ENCODE assay signal across 19 mouse cellular contexts in the genomic region with DNA sequence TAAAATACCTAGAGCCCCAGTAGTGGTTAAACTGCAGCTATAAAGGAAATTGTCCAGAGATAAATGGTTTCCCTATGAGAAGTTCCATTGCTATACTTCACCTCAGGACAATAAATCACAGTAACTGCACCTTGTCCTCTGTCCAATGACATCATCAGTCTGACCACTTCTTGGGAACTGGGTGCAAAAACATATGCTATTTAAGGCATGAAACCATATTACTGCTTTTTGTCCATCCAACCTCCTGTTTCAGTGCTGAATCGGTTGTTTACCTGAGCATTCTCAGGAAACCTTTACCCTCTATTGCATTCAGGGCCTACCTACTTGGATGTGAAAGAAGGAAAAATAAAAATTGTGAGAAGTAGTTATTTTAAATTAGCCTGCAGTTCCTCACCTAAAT. TPM values are rescaled to one million over a fixed set of nuclear protein-coding genes. Genes with fewer than 3 reads are reported as not detected.
DNase-seq lines count a peak whose midpoint lies in the region; ATAC-seq and TF ChIP-seq lines count a peak whose summit lies in the region.
"Had no signal": no experiment of that assay in that cellular context is flagged by ENCODE, and none has a peak within 500 bp of the region (broad histone marks: within the 10 kb centered on the region; RNA-seq: fewer than 3 reads in every experiment).

No protein-coding gene starts in this region.

- no peak for DNase-seq in heart, adult 2 months
- no peak for DNase-seq in heart, adult 18-20 months
- no peak for DNase-seq in limb, embryonic 10.5 days (ENCODE audit: low spot score)
- no peak for DNase-seq in neural tube, embryonic 10.5 days (ENCODE audit: extremely low spot score, low spot score)
- DNase-seq in right cerebral cortex, adult 2 months (ENCODE audit: low spot score in 2 of 2): no peak
- DNase-seq: adrenal gland, adult 8-10 months; cerebellum, adult 9-10 months; gastrocnemius, postnatal 14 days; liver; lung, adult 18-20 months; lung, postnatal 14 days; right cerebral cortex, adult 18-20 months; thymus, postnatal 14 days had no signal

- TF ChIP-seq EP300 in heart, adult 2 months (IDR thresholded peaks at IDR 0.05; ENCODE audit: insufficient read depth, low read depth, low read length): no peak

- ATAC-seq in limb, embryonic 12.5 days (ENCODE audit: insufficient number of reproducible peaks, insufficient read depth, low FRiP score, low TSS enrichment, low read depth): no peak
- ATAC-seq in neural tube, embryonic 13.5 days (ENCODE audit: low read depth): no peak
- ATAC-seq in heart, embryonic 11.5 days (replicated peaks; ENCODE audit: insufficient number of reproducible peaks, low FRiP score, low TSS enrichment): no peak
- ATAC-seq: intestine, embryonic 15.5 days; Patski had no signal

- peaks cover 14% of the 10 kb centered on the region for H3K36me3 ChIP-seq in heart, adult 2 months (ENCODE audit: control insufficient read depth, insufficient read depth, low read length)
- H3K36me3 ChIP-seq in limb, embryonic 12.5 days: no peaks in the 10 kb centered on the region
- no peaks in the 10 kb centered on the region for H3K36me3 ChIP-seq in limb, embryonic 10.5 days
- no peaks in the 10 kb centered on the region for H3K36me3 ChIP-seq in neural tube, embryonic 13.5 days
- no peaks in the 10 kb centered on the region for H3K36me3 ChIP-seq in heart, embryonic 11.5 days (ENCODE audit: control insufficient read depth, insufficient read depth, low read length)
- H3K36me3 ChIP-seq: hindbrain, embryonic 12.5 days; intestine, embryonic 15.5 days had no signal

- TF ChIP-seq CTCF in heart, adult 2 months (IDR thresholded peaks at IDR 0.05): no peak

- TF ChIP-seq POLR2A in heart, adult 2 months (IDR thresholded peaks at IDR 0.05; ENCODE audit: insufficient read depth, low read depth, low read length): no peak

- peak overlapping the region; percentile 91; the same call in 1 of the 2 replicates for H3K27ac ChIP-seq in heart, adult 2 months
- H3K27ac ChIP-seq in limb, embryonic 12.5 days: no peak overlapping the region
- no peak overlapping the region for H3K27ac ChIP-seq in limb, embryonic 10.5 days
- H3K27ac ChIP-seq in neural tube, embryonic 13.5 days (replicated peaks): no peak overlapping the region
- no peak overlapping the region for H3K27ac ChIP-seq in heart, embryonic 11.5 days (ENCODE audit: low read depth, low read length)

- 0 out of 2 replicates have a peak overlapping the region, but pooled peaks have one; percentile 37 for H3K9ac ChIP-seq in heart, adult 2 months (ENCODE audit: low read depth, low read length)
- H3K9ac ChIP-seq in limb, embryonic 12.5 days (replicated peaks): no peak overlapping the region
- H3K9ac ChIP-seq in neural tube, embryonic 13.5 days: 0 out of 2 replicates have a peak overlapping the region, but pooled peaks have one; percentile 9
- H3K9ac ChIP-seq in heart, embryonic 11.5 days (ENCODE audit: low read depth, low read length): no peak overlapping the region
- H3K9ac ChIP-seq: intestine, embryonic 15.5 days had no signal

- 0 out of 2 replicates have a peak, but pooled peaks cover 1% of the 10 kb centered on the region for H3K79me2 ChIP-seq in heart, adult 2 months (replicated peaks; ENCODE audit: control insufficient read depth, insufficient read depth, low read length)

- 0 out of 2 replicates have a peak overlapping the region, but pooled peaks have one; percentile 4 for H3K4me2 ChIP-seq in limb, embryonic 12.5 days
- H3K4me2 ChIP-seq in neural tube, embryonic 13.5 days: no peak overlapping the region
- H3K4me2 ChIP-seq in heart, embryonic 11.5 days: no peak overlapping the region

- H3K9me3 ChIP-seq in limb, embryonic 12.5 days: no peaks in the 10 kb centered on the region
- no peaks in the 10 kb centered on the region for H3K9me3 ChIP-seq in limb, embryonic 10.5 days (replicated peaks)
- no peaks in the 10 kb centered on the region for H3K9me3 ChIP-seq in neural tube, embryonic 13.5 days
- no peaks in the 10 kb centered on the region for H3K9me3 ChIP-seq in heart, embryonic 11.5 days (replicated peaks; ENCODE audit: control insufficient read depth, low read length)
- H3K9me3 ChIP-seq: hindbrain, embryonic 12.5 days; intestine, embryonic 15.5 days had no signal

- 75% methylated on average over 1 of the region's 1 CpGs for whole genome bisulfite sequencing in heart, adult 2 months
- 62% methylated on average over 1 of the region's 1 CpGs for WGBS in limb, embryonic 12.5 days
- 74% methylated on average over 1 of the region's 1 CpGs for WGBS in limb, embryonic 10.5 days
- WGBS in neural tube, embryonic 13.5 days: 76% methylated on average over 1 of the region's 1 CpGs
- 83% methylated on average over 1 of the region's 1 CpGs for WGBS in heart, embryonic 11.5 days (ENCODE audit: insufficient replicate concordance)

- H3K4me3 ChIP-seq in heart, adult 2 months: no peak overlapping the region
- H3K4me3 ChIP-seq in limb, embryonic 12.5 days (replicated peaks): no peak overlapping the region
- H3K4me3 ChIP-seq in limb, embryonic 10.5 days: no peak overlapping the region
- H3K4me3 ChIP-seq in neural tube, embryonic 13.5 days: no peak overlapping the region
- H3K4me3 ChIP-seq in heart, embryonic 11.5 days (ENCODE audit: low read depth, low read length): no peak overlapping the region
- H3K4me3 ChIP-seq: intestine, embryonic 15.5 days had no signal

- peaks cover 5% of the 10 kb centered on the region for H3K4me1 ChIP-seq in heart, adult 2 months (ENCODE audit: control insufficient read depth, insufficient read depth, low read length)
- peaks cover 26% of the 10 kb centered on the region for H3K4me1 ChIP-seq in limb, embryonic 12.5 days (replicated peaks)
- peaks cover 38% of the 10 kb centered on the region for H3K4me1 ChIP-seq in limb, embryonic 10.5 days
- H3K4me1 ChIP-seq in neural tube, embryonic 13.5 days (replicated peaks): peaks cover 41% of the 10 kb centered on the region
- H3K4me1 ChIP-seq in heart, embryonic 11.5 days (ENCODE audit: control insufficient read depth, insufficient read depth, low read length): peaks cover 27% of the 10 kb centered on the region
- H3K4me1 ChIP-seq: intestine, embryonic 15.5 days had no signal

- H3K27me3 ChIP-seq in heart, adult 2 months (ENCODE audit: control insufficient read depth, insufficient read depth, low read length): no peaks in the 10 kb centered on the region
- H3K27me3 ChIP-seq in limb, embryonic 12.5 days: no peaks in the 10 kb centered on the region
- H3K27me3 ChIP-seq in limb, embryonic 10.5 days (ENCODE audit: low read depth, poor library complexity, severe bottlenecking): no peaks in the 10 kb centered on the region
- no peaks in the 10 kb centered on the region for H3K27me3 ChIP-seq in neural tube, embryonic 13.5 days
- no peaks in the 10 kb centered on the region for H3K27me3 ChIP-seq in heart, embryonic 11.5 days (ENCODE audit: control insufficient read depth, insufficient read depth, low read length)
- H3K27me3 ChIP-seq: hindbrain, embryonic 12.5 days; intestine, embryonic 15.5 days; Patski had no signal

- intact Hi-C loops in heart, adult 2 months (cut with DNase I): loop anchor here (5.0 to 10.0 kb wide), 3 partner anchors 357 to 537 kb away; partner anchors contain the start of genes Dcaf6, Mpc2 and Tada1

RNA-seq across cellular contexts. Expression of gene Pou2f1, which starts 2.8 kb away (rescaled TPM):
- total RNA-seq in heart, adult 2 months (2021): 10 to 100 TPM in 1 of 2 experiments, 1 to 10 TPM in 1; 8.2 to 11.4 TPM
- 7.6 and 8.6 TPM in 2 replicates for polyA plus RNA-seq in heart, adult 2 months (2012; rRNA removed)
- 10 to 100 TPM in 1 of 2 experiments, 1 to 10 TPM in 1; 6.0 to 11.4 TPM for total RNA-seq in heart, adult 18-20 months (2021)
- polyA plus RNA-seq in limb, embryonic 12.5 days (2016; fragmentation: Nextera tagmentation; extraction: Ambion mirVana): 17.0 and 18.5 TPM in 2 replicates
- polyA plus RNA-seq in limb, embryonic 10.5 days (2016; fragmentation: Nextera tagmentation; extraction: Ambion mirVana): 28.8 and 32.3 TPM in 2 replicates
- 15.5 and 18.1 TPM in 2 replicates for polyA plus RNA-seq in neural tube, embryonic 13.5 days (2015; fragmentation: Nextera tagmentation; extraction: Ambion mirVana)
- polyA plus RNA-seq in heart, embryonic 11.5 days (2014; fragmentation: Nextera tagmentation; extraction: Ambion mirVana): 16.7 and 17.3 TPM in 2 replicates

Comparison
In these comparisons a context has a peak if more than half of its experiments do, and no peak if none do; other contexts are left out.
1. H3K9ac ChIP-seq: peak in heart, adult 2 months (single experiment) and neural tube, embryonic 13.5 days (single experiment); none in limb, embryonic 12.5 days (single experiment) and heart, embryonic 11.5 days (single experiment).